Mouse (Mus musculus): ENCODE measurements at regions not wholly inside any gene's neighbourhood (a gene's known extent, or its start where the extent isn't known, plus 50 kb on each side); places are given as distances from the start of the nearest gene placed in this dataset.

DNA sequence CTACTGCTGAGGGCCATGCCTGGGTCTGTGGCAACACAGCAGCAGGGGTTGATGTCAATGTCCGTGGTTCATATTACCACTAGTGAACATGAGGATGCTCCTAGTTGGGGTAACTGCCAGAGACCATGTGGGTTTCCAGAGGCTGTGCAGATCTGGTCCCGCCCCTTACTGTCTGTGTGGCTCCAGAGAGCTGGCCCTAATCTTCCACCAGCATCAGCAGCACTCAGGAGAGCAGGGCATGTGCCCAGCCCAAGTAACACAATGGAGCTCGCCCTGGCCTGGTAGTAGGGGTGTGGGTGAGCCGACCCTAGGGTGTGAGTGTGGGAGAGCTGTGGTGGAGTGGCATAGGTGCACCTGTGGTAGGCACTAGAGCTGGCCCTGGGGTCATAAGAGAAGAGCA, 59.3 kb upstream of the Galnt15 start:
- H3K27me3 ChIP-seq = no peaks in the 10 kb centered on the region
- no peak overlapping the region for H3K4me2 ChIP-seq
- H3K9me3 ChIP-seq = no peaks in the 10 kb centered on the region
- no peaks in the 10 kb centered on the region for H3K36me3 ChIP-seq
- no peak overlapping the region for H3K4me3 ChIP-seq
- 74% methylated on average over 4 of the region's 4 CpGs for WGBS
- peak; percentile 35; the same call in 1 of the 2 replicates for ATAC-seq (ENCODE audit: borderline replicate concordance, extremely low read depth, low FRiP score, low TSS enrichment)
- H3K4me1 ChIP-seq = no peaks in the 10 kb centered on the region
- H3K9ac ChIP-seq = no peak overlapping the region
- no peak overlapping the region for H3K27ac ChIP-seq

DNA sequence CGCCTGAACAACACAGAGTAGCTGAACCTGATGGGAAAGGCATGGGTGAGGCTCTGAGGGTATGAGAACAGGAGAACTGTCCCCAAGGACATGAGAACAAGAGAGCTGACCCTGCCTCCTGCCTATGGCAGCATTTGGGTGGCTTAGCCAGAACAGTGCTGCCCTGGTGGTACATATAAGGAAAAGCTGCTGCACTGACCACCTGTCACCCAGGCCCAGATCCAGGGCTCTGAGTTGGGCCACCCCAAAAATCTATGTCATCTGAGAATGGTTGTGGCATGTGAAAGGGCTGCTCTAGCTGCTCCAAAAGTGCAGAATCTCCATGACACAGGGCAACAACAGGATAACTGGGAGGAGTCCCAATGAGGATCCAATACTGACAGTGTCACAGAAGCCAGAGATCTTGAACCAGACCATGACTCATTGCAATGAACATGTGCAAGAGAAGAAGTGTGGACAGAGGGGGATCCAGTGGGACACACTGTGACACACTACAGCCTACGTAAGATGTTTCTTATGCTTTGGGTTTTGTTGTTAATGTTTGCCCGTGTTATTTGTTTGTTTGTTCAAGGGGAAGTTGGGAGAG, 58.5 kb upstream of the Galnt15 start:
- H3K9ac ChIP-seq = no peak overlapping the region
- H3K4me1 ChIP-seq = no peaks in the 10 kb centered on the region
- no peaks in the 10 kb centered on the region for H3K9me3 ChIP-seq
- H3K4me2 ChIP-seq = no peak overlapping the region
- H3K27ac ChIP-seq = no peak overlapping the region
- H3K27me3 ChIP-seq = no peaks in the 10 kb centered on the region
- H3K4me3 ChIP-seq = no peak overlapping the region
- WGBS = 66% methylated on average over 3 of the region's 3 CpGs
- no peaks in the 10 kb centered on the region for H3K36me3 ChIP-seq
- no peak for ATAC-seq (ENCODE audit: borderline replicate concordance, extremely low read depth, low FRiP score, low TSS enrichment)

DNA sequence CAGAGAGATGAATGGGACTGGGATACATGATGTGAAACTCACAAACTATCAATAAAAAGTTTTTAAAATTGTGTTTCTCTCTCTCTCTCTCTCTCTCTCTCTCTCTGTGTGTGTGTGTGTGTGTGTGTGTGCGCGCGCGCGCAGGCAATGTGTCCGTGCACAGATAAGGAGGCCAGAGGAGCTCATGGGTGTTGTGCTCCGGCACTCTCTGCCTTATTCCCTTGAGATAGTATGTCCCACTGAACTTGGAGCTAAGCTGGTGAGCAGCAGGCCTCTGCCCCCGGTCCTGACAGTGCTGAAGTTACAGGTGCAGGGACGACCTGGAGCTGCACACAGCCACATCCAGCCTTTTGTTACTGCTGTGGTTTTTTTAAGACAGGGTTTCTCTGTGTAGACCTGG, 57.9 kb upstream of the Galnt15 start:
- 85% methylated on average over 9 of the region's 9 CpGs for WGBS
- no peak for ATAC-seq (ENCODE audit: borderline replicate concordance, extremely low read depth, low FRiP score, low TSS enrichment)
- H3K4me3 ChIP-seq = no peak overlapping the region
- H3K4me1 ChIP-seq = no peaks in the 10 kb centered on the region
- no peaks in the 10 kb centered on the region for H3K36me3 ChIP-seq
- H3K9me3 ChIP-seq = no peaks in the 10 kb centered on the region
- H3K27ac ChIP-seq = no peak overlapping the region
- no peaks in the 10 kb centered on the region for H3K27me3 ChIP-seq
- no peak overlapping the region for H3K9ac ChIP-seq
- H3K4me2 ChIP-seq = no peak overlapping the region

DNA sequence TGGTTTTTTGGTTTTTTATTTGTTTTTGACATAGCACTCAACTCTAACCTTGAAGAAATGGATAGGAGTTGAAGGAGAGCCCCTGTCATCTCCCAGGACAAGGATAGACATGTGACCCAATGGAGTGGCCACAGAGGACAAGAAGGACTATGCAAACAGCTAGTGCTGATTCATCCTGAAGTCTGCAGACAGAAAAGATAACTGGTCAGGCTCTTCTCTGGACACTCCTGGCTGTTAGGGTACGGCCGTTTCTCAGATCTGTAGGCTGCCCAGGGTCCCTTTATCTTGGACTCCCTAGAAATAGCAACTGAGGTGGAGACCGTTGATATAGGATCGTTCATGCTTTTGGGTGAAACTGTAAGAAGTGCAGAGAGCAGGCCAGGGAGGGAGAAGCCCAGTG, 55.1 kb upstream of the Galnt15 start:
- no peaks in the 10 kb centered on the region for H3K36me3 ChIP-seq
- no peak overlapping the region for H3K4me3 ChIP-seq
- no peaks in the 10 kb centered on the region for H3K9me3 ChIP-seq
- H3K9ac ChIP-seq = no peak overlapping the region
- H3K4me1 ChIP-seq = no peaks in the 10 kb centered on the region
- H3K27ac ChIP-seq = no peak overlapping the region
- no peak overlapping the region for H3K4me2 ChIP-seq
- no peaks in the 10 kb centered on the region for H3K27me3 ChIP-seq
- 83% methylated on average over 4 of the region's 4 CpGs for WGBS
- no peak for ATAC-seq (ENCODE audit: borderline replicate concordance, extremely low read depth, low FRiP score, low TSS enrichment)

DNA sequence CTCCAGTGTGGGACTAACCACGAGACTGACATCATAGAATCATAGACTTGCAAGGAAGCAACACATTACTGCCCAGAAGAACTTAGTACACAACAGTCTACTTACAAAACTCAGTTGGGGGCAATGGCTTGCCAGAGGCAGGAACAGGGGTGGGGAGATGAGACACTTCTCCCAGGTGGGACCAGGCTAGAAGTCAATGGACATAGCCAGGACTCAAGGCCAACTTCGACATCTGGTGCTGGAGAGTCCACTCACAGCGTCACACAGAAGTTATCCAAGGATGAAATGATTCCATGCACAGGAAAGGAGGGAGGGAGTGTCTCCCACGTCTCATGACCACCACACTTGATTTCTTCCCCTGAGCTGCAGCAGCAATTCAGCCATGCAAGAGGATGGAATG, 50.6 kb upstream of the Galnt15 start:
- no peak overlapping the region for H3K4me2 ChIP-seq
- no peaks in the 10 kb centered on the region for H3K4me1 ChIP-seq
- ATAC-seq (ENCODE audit: borderline replicate concordance, extremely low read depth, low FRiP score, low TSS enrichment) = no peak
- H3K27me3 ChIP-seq = no peaks in the 10 kb centered on the region
- H3K4me3 ChIP-seq = no peak overlapping the region
- H3K27ac ChIP-seq = no peak overlapping the region
- no peaks in the 10 kb centered on the region for H3K36me3 ChIP-seq
- H3K9ac ChIP-seq = no peak overlapping the region
- 68% methylated on average over 4 of the region's 4 CpGs for WGBS
- H3K9me3 ChIP-seq = no peaks in the 10 kb centered on the region

DNA sequence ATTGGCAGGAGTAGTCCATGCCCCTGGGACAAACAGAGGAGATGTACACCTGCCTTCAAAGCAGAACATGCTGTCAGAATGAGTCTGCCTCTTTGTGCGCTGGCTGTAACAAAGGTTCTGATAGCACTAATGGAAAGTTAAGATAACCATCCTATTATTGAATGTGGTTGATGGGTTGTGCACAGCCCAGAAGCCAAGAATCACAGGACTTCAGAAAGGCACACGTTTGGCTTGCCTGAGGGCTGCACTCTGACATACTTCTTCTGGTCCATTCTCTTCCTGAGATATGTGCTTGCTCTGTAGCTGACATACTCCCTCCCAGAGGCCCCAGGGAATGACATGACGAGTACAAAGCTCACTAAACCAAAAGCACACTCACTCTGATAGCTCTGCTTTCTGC, 50.1 kb upstream of the Galnt15 start:
- 61% methylated on average over 3 of the region's 3 CpGs for WGBS
- no peak overlapping the region for H3K4me3 ChIP-seq
- H3K9ac ChIP-seq = no peak overlapping the region
- no peak overlapping the region for H3K27ac ChIP-seq
- H3K9me3 ChIP-seq = no peaks in the 10 kb centered on the region
- no peak overlapping the region for H3K4me2 ChIP-seq
- no peaks in the 10 kb centered on the region for H3K36me3 ChIP-seq
- no peaks in the 10 kb centered on the region for H3K27me3 ChIP-seq
- H3K4me1 ChIP-seq = no peaks in the 10 kb centered on the region
- no peak for ATAC-seq (ENCODE audit: borderline replicate concordance, extremely low read depth, low FRiP score, low TSS enrichment)

All from lung, embryonic 15.5 days (tissue).